Comparison of ENCODE assay signal across 9 mouse cellular contexts in the genomic region with DNA sequence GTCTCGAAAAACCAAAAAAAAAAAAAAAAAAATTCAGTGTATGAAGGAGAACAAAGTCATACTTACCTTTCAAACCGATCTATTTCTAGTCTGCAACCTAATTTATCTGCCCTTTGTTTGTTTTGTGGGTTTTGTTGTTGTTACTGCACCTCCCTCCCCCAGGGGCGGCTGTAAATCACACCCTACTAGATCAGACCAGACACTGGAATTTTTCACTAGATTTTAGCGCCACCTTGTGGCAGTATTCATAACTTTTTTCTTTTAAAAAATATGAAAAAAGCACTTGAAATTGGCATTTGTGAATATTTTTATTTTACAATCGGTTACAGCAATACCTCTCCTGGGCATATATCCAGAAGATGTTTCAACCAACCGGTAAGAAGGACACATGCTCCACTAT. TPM values are rescaled to one million over a fixed set of nuclear protein-coding genes. Genes with fewer than 3 reads are reported as not detected.
DNase-seq lines count a peak whose midpoint lies in the region; ATAC-seq and TF ChIP-seq lines count a peak whose summit lies in the region.
"Had no signal": no experiment of that assay in that cellular context is flagged by ENCODE, and none has a peak within 500 bp of the region (broad histone marks: within the 10 kb centered on the region; RNA-seq: fewer than 3 reads in every experiment).

No protein-coding gene starts in this region.

- H3K36me3 ChIP-seq in lung, embryonic 14.5 days (ENCODE audit: insufficient read depth) = no peaks in the 10 kb centered on the region
- H3K36me3 ChIP-seq in limb, embryonic 11.5 days (ENCODE audit: control insufficient read depth, insufficient read depth, low read length) = no peaks in the 10 kb centered on the region
- H3K36me3 ChIP-seq: limb, embryonic 13.5 days had no signal

- peak; percentile 62 for TF ChIP-seq CTCF in lung, embryonic 14.5 days (IDR thresholded peaks at IDR 0.05; ENCODE audit: low read depth)
- TF ChIP-seq CTCF in lung, adult 2 months (IDR thresholded peaks at IDR 0.05; ENCODE audit: insufficient read depth, low read length) = no peak
- TF ChIP-seq CTCF in bone marrow macrophage, adult 2 months (IDR thresholded peaks at IDR 0.05; ENCODE audit: low read depth, low read length) = no peak
- TF ChIP-seq CTCF in gastrocnemius, adult 2 months (IDR thresholded peaks at IDR 0.05) = peak; percentile 71

- H3K27ac ChIP-seq in lung, embryonic 14.5 days (ENCODE audit: low read depth) = no peak overlapping the region
- H3K27ac ChIP-seq in bone marrow macrophage, adult 2 months (ENCODE audit: insufficient read depth, low read depth, low read length) = peak overlapping the region; percentile 89
- peak overlapping the region; percentile 100 for H3K27ac ChIP-seq in gastrocnemius, adult 2 months
- no peak overlapping the region for H3K27ac ChIP-seq in limb, embryonic 11.5 days (replicated peaks; ENCODE audit: low read depth, low read length)
- H3K27ac ChIP-seq: limb, embryonic 13.5 days had no signal

- peak; percentile 93 for DNase-seq in lung, embryonic 14.5 days
- no peak for DNase-seq in lung, adult 2 months
- peak; percentile 86 for DNase-seq in MN1 (ENCODE audit: low spot score)
- peak; percentile 59 for DNase-seq in gastrocnemius, adult 2 months
- DNase-seq in limb, embryonic 11.5 days (ENCODE audit: low spot score) = peak; percentile 70

- H3K4me2 ChIP-seq in lung, embryonic 14.5 days = no peak overlapping the region
- no peak overlapping the region for H3K4me2 ChIP-seq in limb, embryonic 11.5 days (ENCODE audit: low read depth, severe bottlenecking)
- H3K4me2 ChIP-seq: limb, embryonic 13.5 days had no signal

- ATAC-seq in lung, embryonic 14.5 days (ENCODE audit: insufficient read depth) = no peak
- no peak for ATAC-seq in limb, embryonic 11.5 days (ENCODE audit: insufficient number of reproducible peaks, low FRiP score, low TSS enrichment, low read depth)
- no peak for ATAC-seq in monocyte, adult 5-6 weeks (replicated peaks; ENCODE audit: insufficient number of reproducible peaks, low FRiP score, low TSS enrichment, poor library complexity, severe bottlenecking)

- no peak for TF ChIP-seq POLR2A in lung, adult 2 months (IDR thresholded peaks at IDR 0.05; ENCODE audit: borderline replicate concordance, extremely low read depth, low read depth, low read length)
- TF ChIP-seq POLR2A in bone marrow macrophage, adult 2 months (IDR thresholded peaks at IDR 0.05; ENCODE audit: borderline replicate concordance, low read depth, low read length) = no peak

- H3K27me3 ChIP-seq in lung, embryonic 14.5 days (ENCODE audit: insufficient read depth, low read length) = no peaks in the 10 kb centered on the region
- no peaks in the 10 kb centered on the region for H3K27me3 ChIP-seq in limb, embryonic 11.5 days (ENCODE audit: control insufficient read depth, insufficient read depth, low read length)
- H3K27me3 ChIP-seq: limb, embryonic 13.5 days had no signal

- H3K4me1 ChIP-seq in lung, embryonic 14.5 days (ENCODE audit: insufficient read depth) = peaks cover 5% of the 10 kb centered on the region; the same call in 1 of the 2 replicates
- H3K4me1 ChIP-seq in lung, adult 2 months (ENCODE audit: control insufficient read depth, insufficient read depth, low read length) = peaks cover 9% of the 10 kb centered on the region
- H3K4me1 ChIP-seq in bone marrow macrophage, adult 2 months (ENCODE audit: control insufficient read depth, insufficient read depth, low read length) = peaks cover 33% of the 10 kb centered on the region
- H3K4me1 ChIP-seq in limb, embryonic 11.5 days (ENCODE audit: control insufficient read depth, insufficient read depth, low read length) = peaks cover 9% of the 10 kb centered on the region; the same call in 1 of the 2 replicates

- 15% methylated on average over 6 of the region's 6 CpGs for WGBS in lung, embryonic 14.5 days
- WGBS in lung, adult 2 months = 3% methylated on average over 6 of the region's 6 CpGs
- 12% methylated on average over 6 of the region's 6 CpGs for WGBS in limb, embryonic 11.5 days

- no peaks in the 10 kb centered on the region for H3K9me3 ChIP-seq in lung, embryonic 14.5 days (ENCODE audit: low read depth, low read length)
- H3K9me3 ChIP-seq in limb, embryonic 11.5 days (ENCODE audit: control insufficient read depth, low read length) = no peaks in the 10 kb centered on the region
- H3K9me3 ChIP-seq: limb, embryonic 13.5 days had no signal

- H3K9ac ChIP-seq in lung, embryonic 14.5 days = no peak overlapping the region
- no peak overlapping the region for H3K9ac ChIP-seq in limb, embryonic 11.5 days (ENCODE audit: low read length)
- H3K9ac ChIP-seq: limb, embryonic 13.5 days had no signal

- no peak overlapping the region for H3K4me3 ChIP-seq in lung, embryonic 14.5 days (ENCODE audit: low read depth, low read length)
- H3K4me3 ChIP-seq in lung, adult 2 months (replicated peaks; ENCODE audit: extremely low read depth, low read depth, low read length) = no peak overlapping the region
- no peak overlapping the region for H3K4me3 ChIP-seq in bone marrow macrophage, adult 2 months (ENCODE audit: insufficient read depth, low read length)
- no peak overlapping the region for H3K4me3 ChIP-seq in gastrocnemius, adult 2 months
- no peak overlapping the region for H3K4me3 ChIP-seq in limb, embryonic 11.5 days (ENCODE audit: low read depth, low read length)
- H3K4me3 ChIP-seq: erythroblast, embryonic 14.5 days; limb, embryonic 13.5 days had no signal

- intact Hi-C loops in gastrocnemius, adult 2 months (cut with DNase I) = loop anchor here (1.0 to 5.0 kb wide), 2 partner anchors 120 to 175 kb away; no protein-coding TSS in a partner anchor

RNA-seq across cellular contexts. Expression of a gene that starts 2.7 kb away (rescaled TPM):
- 62.4 and 66.5 TPM in 2 replicates for polyA plus RNA-seq in lung, embryonic 14.5 days (2014; fragmentation: Nextera tagmentation; extraction: Ambion mirVana)
- polyA plus RNA-seq in lung, adult 2 months (2012; rRNA removed) = 324 and 526 TPM in 2 replicates
- polyA plus RNA-seq in bone marrow macrophage, adult 2 months (2012; ENCODE audit: insufficient read depth, insufficient read length, missing spikeins) = 50.1 and 50.3 TPM in 2 replicates
- total RNA-seq in gastrocnemius, adult 2 months (2021) = 100 to 1,000 TPM in 1 of 2 experiments, 10 to 100 TPM in 1; 33.5 to 115 TPM
- 27.6 and 28.7 TPM in 2 replicates for polyA plus RNA-seq in limb, embryonic 11.5 days (2014; fragmentation: Nextera tagmentation; extraction: Ambion mirVana)
- total RNA-seq in monocyte, adult 5-6 weeks (2017) = 45.8 to 134 TPM (median 53.2 TPM) in 3 replicates

Comparison
In these comparisons a context has a peak if more than half of its experiments do, and no peak if none do; other contexts are left out.
1. CTCF ChIP-seq: peak in lung, embryonic 14.5 days (single experiment) and gastrocnemius, adult 2 months (single experiment); none in lung, adult 2 months (single experiment) and bone marrow macrophage, adult 2 months (single experiment).
2. H3K27ac ChIP-seq: peak in bone marrow macrophage, adult 2 months (single experiment) and gastrocnemius, adult 2 months (single experiment); none in lung, embryonic 14.5 days (single experiment) and limb, embryonic 11.5 days (single experiment).